Mouse (Mus musculus): ENCODE measurements around the gene Gm38392. TPM values are rescaled to one million over a fixed set of nuclear protein-coding genes. Genes with fewer than 3 reads are reported as not detected.

Gene Gm38392
- total RNA-seq, 2 experiments from 2014 or later, result 0.65 to 1.4 TPM

GRCm38 (mm10) chr3:88201640-88202039 lies 85.4 kb downstream of the Gm38392 start:
- no peak for DNase-seq (ENCODE audit: low spot score in 2 of 2)

- no peak for DNase-seq (ENCODE audit: low spot score in 2 of 2)
These were observed 86.1 kb downstream of the Gm38392 start for GRCm38 (mm10) chr3:88200972-88201330.

- DNase-seq (ENCODE audit: low spot score in 2 of 2), result no peak
These were observed 86.6 kb downstream of the Gm38392 start for GRCm38 (mm10) chr3:88200161-88200971.

DNA sequence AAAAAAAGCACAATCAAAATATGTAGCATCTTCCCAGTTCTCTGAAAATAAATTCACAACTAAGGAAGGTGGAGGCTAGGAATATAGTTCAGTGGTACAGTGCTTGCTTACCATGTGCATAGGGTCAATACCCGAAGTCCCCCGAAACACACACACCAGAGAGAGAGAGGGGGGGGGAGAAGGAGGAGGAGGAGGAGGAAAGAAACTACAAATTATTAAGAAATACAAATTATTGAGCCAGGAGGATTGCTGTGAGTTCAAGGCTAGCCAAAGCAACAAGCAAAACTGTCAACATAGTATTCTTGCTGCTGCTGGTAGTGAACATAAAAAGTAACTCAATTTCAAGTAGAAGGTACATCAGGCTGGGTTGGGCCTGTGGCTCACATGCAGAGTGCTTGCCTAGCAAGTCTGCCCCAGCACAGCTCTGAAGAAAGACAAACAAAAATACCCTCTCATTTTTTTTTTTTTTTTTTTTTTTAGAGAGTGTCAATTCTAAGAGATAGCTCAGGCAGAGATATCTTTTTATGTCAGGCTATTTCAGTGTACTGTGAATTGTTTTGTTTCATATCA lies 87.4 kb downstream of the Gm38392 start:
- DNase-seq (ENCODE audit: low spot score in 2 of 2), result no peak

DNA sequence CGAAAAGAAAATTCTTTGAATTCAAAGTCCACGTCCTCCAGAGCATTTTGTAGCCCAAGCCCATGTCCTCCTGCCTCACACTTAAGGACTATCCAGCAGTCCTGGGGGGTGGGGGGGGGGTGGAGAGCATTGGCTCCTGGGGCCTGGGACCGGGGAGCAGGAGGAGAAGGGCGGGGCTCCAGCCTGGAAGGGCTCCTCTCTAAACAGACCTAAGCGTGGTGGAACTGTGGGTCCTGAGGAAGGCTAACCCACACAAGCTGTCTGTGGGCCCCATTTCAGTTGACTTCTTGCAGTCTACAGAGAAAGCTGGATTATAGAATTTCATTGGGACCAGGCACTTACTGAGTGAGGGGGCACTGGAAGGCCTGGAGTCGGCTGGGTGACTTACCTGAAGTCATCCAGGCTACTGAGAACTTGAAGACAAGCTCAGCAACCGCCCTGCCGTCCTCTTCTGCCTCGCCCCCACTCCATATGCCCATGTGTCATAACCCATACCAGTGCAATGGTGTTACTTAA lies 88.4 kb downstream of the Gm38392 start:
- no peak for DNase-seq (ENCODE audit: low spot score in 2 of 2)

DNA sequence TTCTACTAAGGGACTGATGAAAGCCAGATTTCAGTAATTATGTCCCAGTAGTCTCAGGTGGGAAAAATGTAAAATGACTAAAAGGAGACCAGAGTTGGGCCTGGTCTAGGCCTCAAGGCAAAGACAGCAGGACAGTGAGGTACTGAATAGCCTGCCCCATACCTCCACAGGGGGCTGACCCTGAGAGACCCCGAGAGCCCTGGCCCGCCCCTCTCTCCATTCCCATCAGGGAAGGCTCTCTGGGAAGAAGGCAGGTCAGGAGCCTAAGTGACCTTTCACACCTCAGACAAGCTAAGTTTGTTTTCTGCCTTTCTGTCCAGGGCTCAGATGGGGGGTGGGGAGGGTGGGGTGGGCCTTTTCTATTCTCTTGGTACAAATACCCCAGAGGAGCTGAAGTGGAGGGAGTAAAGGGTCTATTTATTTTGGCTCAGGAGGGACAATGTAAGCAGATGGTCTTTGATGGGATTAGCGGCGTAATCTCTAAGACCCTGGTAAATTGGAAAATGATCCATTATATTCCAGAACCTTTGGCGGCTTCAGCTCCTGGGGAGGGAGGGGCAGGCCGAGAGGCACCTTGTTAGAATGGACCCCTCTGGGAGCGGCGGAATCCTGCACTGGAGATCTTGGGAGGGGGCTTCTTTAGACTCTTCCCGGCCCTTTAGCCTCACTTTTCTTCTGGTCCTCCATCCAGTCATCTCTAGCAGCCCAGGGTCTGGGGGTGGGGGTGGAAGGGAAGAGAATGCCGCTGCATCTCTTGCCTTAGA lies 89.1 kb downstream of the Gm38392 start:
- DNase-seq (ENCODE audit: low spot score in 2 of 2), result no peak

Small RNA genes lying within 50 kb of the gene (microRNA-seq; reads per million reads assigned to microRNA genes)
- not detected for gene Gm25641
- gene Mir3093, result not detected
- not detected for gene Mir9-1

Other genes with a start within 250 kb of the Gm38392 start
- gene Gpatch4, start 244.1 kb downstream of the Gm38392 start, total RNA-seq (2021), result 10 to 100 TPM; 15.4 to 16.1 TPM
- 100 to 1,000 TPM; 124 to 126 TPM for gene Naxe, start 228.7 kb downstream of the Gm38392 start, total RNA-seq (2021)
- not detected for gene Ttc24, start 208.9 kb downstream of the Gm38392 start, total RNA-seq (2021)
- gene Iqgap3, start 205.2 kb downstream of the Gm38392 start, total RNA-seq (2021), result 10 to 100 TPM; 17.2 to 18.8 TPM
- gene Mef2d, start 144.8 kb downstream of the Gm38392 start, total RNA-seq (2021), result 10 to 100 TPM; 90.0 to 92.1 TPM
- gene Rhbg, start 32.5 kb downstream of the Gm38392 start, total RNA-seq (2021), result 1 to 10 TPM; 2.2 to 3.8 TPM
- 10 to 100 TPM in 1 of 2 experiments, 1 to 10 TPM in 1; 8.0 to 11.0 TPM for gene Tsacc, start 9.8 kb upstream of the Gm38392 start, total RNA-seq (2021)
- gene Cct3, start 9.9 kb upstream of the Gm38392 start, total RNA-seq (2021), result 100 to 1,000 TPM; 272 to 299 TPM
- gene Glmp, start 37.8 kb upstream of the Gm38392 start, total RNA-seq (2021), result 100 to 1,000 TPM; 163 to 166 TPM
- 1 to 10 TPM; 3.5 to 3.7 TPM for gene Tmem79, start 48.9 kb upstream of the Gm38392 start, total RNA-seq (2021)
- 10 to 100 TPM; 68.2 to 69.0 TPM for gene Smg5, start 49.0 kb upstream of the Gm38392 start, total RNA-seq (2021)
- gene Paqr6, start 77.4 kb upstream of the Gm38392 start, total RNA-seq (2021), result 1 to 10 TPM; 4.9 to 6.4 TPM
- 1 to 10 TPM in 1 of 2 experiments, under 1 TPM in 1; 0.93 to 1.1 TPM for gene Bglap3, start 85.5 kb upstream of the Gm38392 start, total RNA-seq (2021)
- not detected for gene Bglap2, start 91.5 kb upstream of the Gm38392 start, total RNA-seq (2021)
- 1 to 10 TPM; 2.5 to 2.8 TPM for gene Bglap, start 97.3 kb upstream of the Gm38392 start, total RNA-seq (2021)
- 10 to 100 TPM; 78.8 to 79.0 TPM for gene Pmf1, start 123.1 kb upstream of the Gm38392 start, total RNA-seq (2021)
- 10 to 100 TPM; 34.9 to 35.7 TPM for gene Slc25a44, start 137.9 kb upstream of the Gm38392 start, total RNA-seq (2021)
- gene Sema4a, start 174.0 kb upstream of the Gm38392 start, total RNA-seq (2021), result 10 to 100 TPM; 11.5 to 15.5 TPM
- 100 to 1,000 TPM; 109 to 113 TPM for gene Lmna, start 222.7 kb upstream of the Gm38392 start, total RNA-seq (2021)
- gene Mex3a, start 245.2 kb upstream of the Gm38392 start, total RNA-seq (2021), result 10 to 100 TPM; 11.2 to 16.1 TPM